In genomic region chr16:43333265-43333664, GRCm38 (mm10) we compare ENCODE assay signal across 26 mouse cellular contexts.
DNase-seq lines count a peak whose midpoint lies in the region; ATAC-seq and TF ChIP-seq lines count a peak whose summit lies in the region.
"Had no signal": no experiment of that assay in that cellular context is flagged by ENCODE, and none has a peak within 500 bp of the region (broad histone marks: within the 10 kb centered on the region; RNA-seq: fewer than 3 reads in every experiment).

No protein-coding gene starts in this region.

- no peak for ATAC-seq in neural tube, embryonic 15.5 days (ENCODE audit: low FRiP score)
- ATAC-seq: CD4-positive, CD25-positive, alpha-beta regulatory T cell, adult 4 months; forebrain, embryonic 13.5 days; forebrain, embryonic 16.5 days; hindbrain, embryonic 16.5 days; intestine, embryonic 15.5 days had no signal

- H3K36me3 ChIP-seq in kidney, adult 2 months (ENCODE audit: control insufficient read depth, insufficient read depth, low read length), result no peaks in the 10 kb centered on the region; the same call in 1 of the 2 replicates
- H3K36me3 ChIP-seq in embryonic facial prominence, embryonic 10.5 days (replicated peaks), result no peaks in the 10 kb centered on the region
- H3K36me3 ChIP-seq in neural tube, embryonic 15.5 days, result no peaks in the 10 kb centered on the region
- H3K36me3 ChIP-seq: embryonic facial prominence, embryonic 12.5 days; embryonic facial prominence, embryonic 15.5 days; heart, embryonic 12.5 days; heart, embryonic 15.5 days; hindbrain, embryonic 10.5 days; hindbrain, embryonic 13.5 days; intestine, embryonic 15.5 days had no signal

- peaks cover 21% of the 10 kb centered on the region; the same call in 1 of the 2 replicates for H3K4me1 ChIP-seq in kidney, adult 2 months (ENCODE audit: control insufficient read depth, insufficient read depth, low read length)
- peaks cover 28% of the 10 kb centered on the region for H3K4me1 ChIP-seq in embryonic facial prominence, embryonic 10.5 days
- 0 out of 2 replicates have a peak, but pooled peaks cover 3% of the 10 kb centered on the region for H3K4me1 ChIP-seq in neural tube, embryonic 15.5 days
- H3K4me1 ChIP-seq: embryonic facial prominence, embryonic 12.5 days had no signal

- TF ChIP-seq CTCF in kidney, adult 2 months (conservative IDR thresholded peaks at IDR 0.05; ENCODE audit: insufficient read depth, insufficient read length, low read depth, low read length), result no peak

- no peak overlapping the region for H3K4me3 ChIP-seq in kidney, adult 2 months (ENCODE audit: insufficient read depth, low read depth, low read length)
- H3K4me3 ChIP-seq in embryonic facial prominence, embryonic 10.5 days, result no peak overlapping the region
- no peak overlapping the region for H3K4me3 ChIP-seq in neural tube, embryonic 15.5 days (replicated peaks)
- H3K4me3 ChIP-seq: embryonic facial prominence, embryonic 12.5 days; embryonic facial prominence, embryonic 15.5 days; forebrain, embryonic 13.5 days; heart, embryonic 12.5 days; heart, embryonic 15.5 days; hindbrain, embryonic 10.5 days; hindbrain, embryonic 13.5 days; intestine, embryonic 15.5 days had no signal

- TF ChIP-seq POLR2A in kidney, adult 2 months (IDR thresholded peaks at IDR 0.05; ENCODE audit: low read depth, low read length), result no peak

- no peaks in the 10 kb centered on the region for H3K27me3 ChIP-seq in kidney, adult 2 months (replicated peaks; ENCODE audit: control insufficient read depth, insufficient read depth, low read length)
- H3K27me3 ChIP-seq in embryonic facial prominence, embryonic 10.5 days (replicated peaks; ENCODE audit: low read depth, poor library complexity, severe bottlenecking), result no peaks in the 10 kb centered on the region
- H3K27me3 ChIP-seq in neural tube, embryonic 15.5 days (replicated peaks), result no peaks in the 10 kb centered on the region
- H3K27me3 ChIP-seq: embryonic facial prominence, embryonic 12.5 days; embryonic facial prominence, embryonic 15.5 days; forebrain, embryonic 13.5 days; heart, embryonic 12.5 days; heart, embryonic 15.5 days; hindbrain, embryonic 13.5 days; intestine, embryonic 15.5 days had no signal

- peak; percentile 33 for DNase-seq in heart, adult 11 months
- DNase-seq in heart, adult 9 months (ENCODE audit: low spot score in 2 of 2), result no peak
- no peak for DNase-seq in kidney, adult 2 months
- no peak for DNase-seq in kidney, postnatal 14 days
- no peak for DNase-seq in embryonic facial prominence, embryonic 10.5 days (ENCODE audit: low spot score)
- DNase-seq: adrenal gland, adult 8-10 months; adrenal gland, postnatal 25 days; cerebellum, adult 18-20 months; cerebellum, adult 9-10 months; cerebellum, postnatal 14 days; gastrocnemius, postnatal 25 days; heart, postnatal 10 days; heart, postnatal 36 days; kidney, adult 11 months had no signal

- no peak overlapping the region for H3K4me2 ChIP-seq in neural tube, embryonic 15.5 days
- H3K4me2 ChIP-seq: embryonic facial prominence, embryonic 12.5 days; embryonic facial prominence, embryonic 15.5 days; forebrain, embryonic 13.5 days; heart, embryonic 12.5 days; heart, embryonic 15.5 days; hindbrain, embryonic 13.5 days; intestine, embryonic 15.5 days had no signal

- H3K9me3 ChIP-seq in embryonic facial prominence, embryonic 10.5 days, result no peaks in the 10 kb centered on the region
- H3K9me3 ChIP-seq in neural tube, embryonic 15.5 days (replicated peaks), result no peaks in the 10 kb centered on the region
- H3K9me3 ChIP-seq: embryonic facial prominence, embryonic 12.5 days; embryonic facial prominence, embryonic 15.5 days; forebrain, embryonic 13.5 days; heart, embryonic 12.5 days; heart, embryonic 15.5 days; hindbrain, embryonic 10.5 days; hindbrain, embryonic 13.5 days; intestine, embryonic 15.5 days had no signal

- no peak overlapping the region for H3K9ac ChIP-seq in neural tube, embryonic 15.5 days (replicated peaks)
- H3K9ac ChIP-seq: embryonic facial prominence, embryonic 12.5 days; embryonic facial prominence, embryonic 15.5 days; forebrain, embryonic 13.5 days; heart, embryonic 12.5 days; heart, embryonic 15.5 days; hindbrain, embryonic 13.5 days; intestine, embryonic 15.5 days had no signal

- H3K27ac ChIP-seq in kidney, adult 2 months (ENCODE audit: insufficient read depth, low read depth, low read length), result peak overlapping the region; percentile 56
- peak overlapping the region; percentile 20; the same call in 1 of the 2 replicates for H3K27ac ChIP-seq in embryonic facial prominence, embryonic 10.5 days (replicated peaks)
- H3K27ac ChIP-seq in neural tube, embryonic 15.5 days (replicated peaks), result no peak overlapping the region
- H3K27ac ChIP-seq: embryonic facial prominence, embryonic 12.5 days; embryonic facial prominence, embryonic 15.5 days; forebrain, embryonic 13.5 days; heart, embryonic 15.5 days; hindbrain, embryonic 10.5 days; hindbrain, embryonic 13.5 days; intestine, embryonic 15.5 days had no signal

- 64% methylated on average over 1 of the region's 1 CpGs for WGBS in kidney, adult 2 months
- 62% methylated on average over 1 of the region's 1 CpGs for WGBS in embryonic facial prominence, embryonic 10.5 days
- 67% methylated on average over 1 of the region's 1 CpGs for WGBS in neural tube, embryonic 15.5 days
